Comparison of ENCODE assay signal across 23 mouse cellular contexts in genomic region chr19:47202429-47202828, GRCm38 (mm10). TPM values are rescaled to one million over a fixed set of nuclear protein-coding genes. Genes with fewer than 3 reads are reported as not detected.
A peak's percentile ranks its signal among the peaks of the same experiment; 100 is the strongest.
DNase-seq lines count a peak whose midpoint lies in the region; ATAC-seq and TF ChIP-seq lines count a peak whose summit lies in the region.
"Had no signal": no experiment of that assay in that cellular context is flagged by ENCODE, and none has a peak within 500 bp of the region (broad histone marks: within the 10 kb centered on the region; RNA-seq: fewer than 3 reads in every experiment).

No protein-coding gene starts in this region.

- H3K36me3 ChIP-seq in heart, embryonic 12.5 days: no peaks in the 10 kb centered on the region
- H3K36me3 ChIP-seq in lung, embryonic 16.5 days (ENCODE audit: control insufficient read depth, insufficient read depth, low read length): no peaks in the 10 kb centered on the region
- H3K36me3 ChIP-seq in limb, embryonic 10.5 days: no peaks in the 10 kb centered on the region
- H3K36me3 ChIP-seq: heart, embryonic 13.5 days; neural tube, embryonic 13.5 days had no signal

- ATAC-seq in heart, embryonic 12.5 days (ENCODE audit: insufficient number of reproducible peaks, low FRiP score): no peak
- ATAC-seq in lung, embryonic 16.5 days (ENCODE audit: low read depth): no peak
- ATAC-seq: forebrain, embryonic 13.5 days; inflammation-experienced regulatory T-cells, adult 6 months; Patski had no signal

- no peak for TF ChIP-seq POLR2A in lung, adult 2 months (IDR thresholded peaks at IDR 0.05; ENCODE audit: borderline replicate concordance, extremely low read depth, low read depth, low read length)

- intact Hi-C loops in heart, postnatal 10 days (cut with DNase I): no loop called here

- 0 out of 2 replicates have a peak, but pooled peaks cover 3% of the 10 kb centered on the region for H3K9me3 ChIP-seq in heart, embryonic 12.5 days (replicated peaks)
- no peaks in the 10 kb centered on the region for H3K9me3 ChIP-seq in lung, embryonic 16.5 days (ENCODE audit: control insufficient read depth, low read length)
- no peaks in the 10 kb centered on the region for H3K9me3 ChIP-seq in limb, embryonic 10.5 days (replicated peaks)
- H3K9me3 ChIP-seq: forebrain, embryonic 13.5 days; heart, embryonic 13.5 days; neural tube, embryonic 13.5 days had no signal

- H3K9ac ChIP-seq in heart, embryonic 12.5 days: no peak overlapping the region
- no peak overlapping the region for H3K9ac ChIP-seq in lung, embryonic 16.5 days (ENCODE audit: low read length)
- H3K9ac ChIP-seq: forebrain, embryonic 13.5 days; heart, embryonic 13.5 days; neural tube, embryonic 13.5 days had no signal

- 0 out of 2 replicates have a peak, but pooled peaks cover 3% of the 10 kb centered on the region for H3K27me3 ChIP-seq in heart, embryonic 12.5 days (replicated peaks)
- no peaks in the 10 kb centered on the region for H3K27me3 ChIP-seq in lung, embryonic 16.5 days (ENCODE audit: control insufficient read depth, insufficient read depth, low read depth, low read length)
- no peaks in the 10 kb centered on the region for H3K27me3 ChIP-seq in limb, embryonic 10.5 days (ENCODE audit: low read depth, poor library complexity, severe bottlenecking)
- H3K27me3 ChIP-seq: forebrain, embryonic 13.5 days; heart, embryonic 13.5 days; neural tube, embryonic 13.5 days had no signal

- 0 out of 2 replicates have a peak overlapping the region, but pooled peaks have one; percentile 4 for H3K27ac ChIP-seq in heart, embryonic 12.5 days (ENCODE audit: poor library complexity, severe bottlenecking)
- H3K27ac ChIP-seq in lung, embryonic 16.5 days (ENCODE audit: low read length): peak overlapping the region; percentile 25; the same call in 1 of the 2 replicates
- peak overlapping the region; percentile 57; the same call in 1 of the 2 replicates for H3K27ac ChIP-seq in limb, embryonic 10.5 days
- H3K27ac ChIP-seq: forebrain, embryonic 13.5 days; neural tube, embryonic 13.5 days had no signal

- DNase-seq in heart, postnatal 10 days: no peak
- DNase-seq in lung, adult 2 months: no peak
- DNase-seq in limb, embryonic 10.5 days (ENCODE audit: low spot score): no peak
- DNase-seq in adrenal gland, adult 18-20 months (ENCODE audit: low spot score in 2 of 2): no peak
- no peak for DNase-seq in layer of hippocampus, adult 11-12 months (ENCODE audit: low spot score)
- DNase-seq in right cerebral cortex, postnatal 14 days: no peak
- DNase-seq: cerebellum, adult 9-11 months; heart, postnatal 4 days; kidney, postnatal 25 days; lung, postnatal 10 days; thymus, postnatal 36 days had no signal

- no peak overlapping the region for H3K4me2 ChIP-seq in heart, embryonic 12.5 days
- H3K4me2 ChIP-seq in lung, embryonic 16.5 days (ENCODE audit: low read depth, low read length): no peak overlapping the region
- H3K4me2 ChIP-seq: forebrain, embryonic 13.5 days; heart, embryonic 13.5 days; liver, embryonic 11.5 days; neural tube, embryonic 13.5 days had no signal

- no peak for TF ChIP-seq CTCF in lung, adult 2 months (IDR thresholded peaks at IDR 0.05; ENCODE audit: insufficient read depth, low read length)

- H3K4me1 ChIP-seq in heart, embryonic 12.5 days (replicated peaks): 0 out of 2 replicates have a peak, but pooled peaks cover 6% of the 10 kb centered on the region
- H3K4me1 ChIP-seq in lung, embryonic 16.5 days (replicated peaks; ENCODE audit: control insufficient read depth, insufficient read depth, low read length): no peaks in the 10 kb centered on the region
- H3K4me1 ChIP-seq in lung, adult 2 months (ENCODE audit: control insufficient read depth, insufficient read depth, low read length): no peaks in the 10 kb centered on the region
- peaks cover 35% of the 10 kb centered on the region for H3K4me1 ChIP-seq in limb, embryonic 10.5 days
- H3K4me1 ChIP-seq: forebrain, embryonic 13.5 days had no signal

- H3K4me3 ChIP-seq in heart, embryonic 12.5 days: no peak overlapping the region
- no peak overlapping the region for H3K4me3 ChIP-seq in lung, embryonic 16.5 days (ENCODE audit: low read length)
- H3K4me3 ChIP-seq in lung, adult 2 months (replicated peaks; ENCODE audit: extremely low read depth, low read depth, low read length): no peak overlapping the region
- H3K4me3 ChIP-seq in limb, embryonic 10.5 days: no peak overlapping the region
- H3K4me3 ChIP-seq: forebrain, embryonic 13.5 days; heart, embryonic 13.5 days; neural tube, embryonic 13.5 days had no signal

- 66% methylated on average over 6 of the region's 6 CpGs for WGBS in heart, embryonic 12.5 days
- 64% methylated on average over 6 of the region's 6 CpGs for WGBS in lung, embryonic 16.5 days
- 61% methylated on average over 6 of the region's 6 CpGs for WGBS in lung, adult 2 months
- 69% methylated on average over 6 of the region's 6 CpGs for WGBS in limb, embryonic 10.5 days

RNA-seq across cellular contexts. Expression of gene Neurl1a, which starts 23.8 kb away (rescaled TPM):
- polyA plus RNA-seq in heart, embryonic 12.5 days (2016; fragmentation: Nextera tagmentation; extraction: Ambion mirVana): 2.3 and 2.8 TPM in 2 replicates
- 1 to 10 TPM in 1 of 2 experiments, under 1 TPM in 1; 0.60 to 1.1 TPM for total RNA-seq in heart, postnatal 10 days (2021)
- polyA plus RNA-seq in lung, embryonic 16.5 days (2015; fragmentation: Nextera tagmentation; extraction: Ambion mirVana): 4.0 and 4.3 TPM in 2 replicates
- polyA plus RNA-seq in lung, adult 2 months (2012; rRNA removed): 8.3 and 10.1 TPM in 2 replicates
- polyA plus RNA-seq in limb, embryonic 10.5 days (2016; fragmentation: Nextera tagmentation; extraction: Ambion mirVana): 5.7 and 7.7 TPM in 2 replicates
- total RNA-seq in adrenal gland, adult 18-20 months (2021): 10 to 100 TPM; 13.4 to 16.9 TPM

RNA-seq across cellular contexts. Expression of gene Calhm3, which starts 44.9 kb away (rescaled TPM):
- not detected in 2 replicates for polyA plus RNA-seq in heart, embryonic 12.5 days (2016; fragmentation: Nextera tagmentation; extraction: Ambion mirVana)
- not detected for total RNA-seq in heart, postnatal 10 days (2021)
- polyA plus RNA-seq in lung, embryonic 16.5 days (2015; fragmentation: Nextera tagmentation; extraction: Ambion mirVana): not detected in 2 replicates
- not detected in 2 replicates for polyA plus RNA-seq in lung, adult 2 months (2012; rRNA removed)
- polyA plus RNA-seq in limb, embryonic 10.5 days (2016; fragmentation: Nextera tagmentation; extraction: Ambion mirVana): not detected in 2 replicates
- not detected for total RNA-seq in adrenal gland, adult 18-20 months (2021)
- total RNA-seq: CH12.LX; gastrocnemius, postnatal 4 days; heart, postnatal 4 days; layer of hippocampus, postnatal 14 days; left cerebral cortex, postnatal 25 days had no signal
- polyA plus RNA-seq: forebrain, embryonic 13.5 days; heart, embryonic 13.5 days; inflammation-experienced regulatory T-cells, adult 6 months; liver, embryonic 11.5 days; neural tube, embryonic 13.5 days; Patski had no signal

RNA-seq across cellular contexts. Expression of gene Calhm1, which starts 58.4 kb away (rescaled TPM):
- polyA plus RNA-seq in heart, embryonic 12.5 days (2016; fragmentation: Nextera tagmentation; extraction: Ambion mirVana): not detected in 2 replicates
- not detected for total RNA-seq in heart, postnatal 10 days (2021)
- not detected in 2 replicates for polyA plus RNA-seq in lung, embryonic 16.5 days (2015; fragmentation: Nextera tagmentation; extraction: Ambion mirVana)
- not detected in 2 replicates for polyA plus RNA-seq in lung, adult 2 months (2012; rRNA removed)
- polyA plus RNA-seq in limb, embryonic 10.5 days (2016; fragmentation: Nextera tagmentation; extraction: Ambion mirVana): not detected in 2 replicates
- total RNA-seq in adrenal gland, adult 18-20 months (2021): not detected
- total RNA-seq: CH12.LX; gastrocnemius, postnatal 4 days; heart, postnatal 4 days; layer of hippocampus, postnatal 14 days; left cerebral cortex, postnatal 25 days had no signal
- polyA plus RNA-seq: forebrain, embryonic 13.5 days; heart, embryonic 13.5 days; inflammation-experienced regulatory T-cells, adult 6 months; liver, embryonic 11.5 days; neural tube, embryonic 13.5 days; Patski had no signal

Comparison
In these comparisons a context has a peak if more than half of its experiments do, and no peak if none do; other contexts are left out.
1. H3K27ac ChIP-seq: peak in every context shown above with its lines; median percentile 57 in limb, embryonic 10.5 days; 25 in lung, embryonic 16.5 days; 4 in heart, embryonic 12.5 days.